Mouse (Mus musculus) CD8-positive naive resting alpha-beta T cell, adult 2 months (primary cell): ENCODE measurements around the gene Rabl6.
A peak's percentile ranks its signal among the peaks of the same experiment; 100 is the strongest.
"Not testable (repeated sequence)": the region's sequence is repeated elsewhere in the genome, so short reads cannot be mapped to it uniquely, and the experiment has no call there.

ENCODE experiments used
- DNase-seq, 2 experiments: peaks; one replicate each; pipeline ENCODE4 v3.0.0; 2022; ENCODE audit warnings: low read depth in 2 of 2, low spot score in 2 of 2

The Rabl6 gene

GRCm38 (mm10) chr2:25576028-25576850, 32.1 kb downstream of the Rabl6 start:
- DNase-seq, result no peak

- no peak for DNase-seq
Observed at GRCm38 (mm10) chr2:25575432-25576027, 32.8 kb downstream of the Rabl6 start.

GRCm38 (mm10) chr2:25574579-25575431, 33.5 kb downstream of the Rabl6 start, which contains the start of the genes Mamdc4 and Phpt1:
TSS of gene Mamdc4 (minus strand) at chr2:25574845.
TSS of gene Phpt1 (minus strand) at chr2:25575224.
- DNase-seq, result peak; percentile 88 to 99

GRCm38 (mm10) chr2:25574136-25574535, 34.2 kb downstream of the Rabl6 start:
- no peak for DNase-seq

GRCm38 (mm10) chr2:25573068-25573467, 35.3 kb downstream of the Rabl6 start:
- DNase-seq, result no peak

GRCm38 (mm10) chr2:25571221-25571620, 37.1 kb downstream of the Rabl6 start:
- no peak for DNase-seq

GRCm38 (mm10) chr2:25569323-25569722, 39.0 kb downstream of the Rabl6 start:
- no peak for DNase-seq

GRCm38 (mm10) chr2:25568473-25569019, 39.8 kb downstream of the Rabl6 start:
- no peak for DNase-seq

GRCm38 (mm10) chr2:25566558-25566957, 41.8 kb downstream of the Rabl6 start:
- no peak for DNase-seq

- DNase-seq, result no peak
Observed at GRCm38 (mm10) chr2:25565741-25566140, 42.6 kb downstream of the Rabl6 start.

- DNase-seq, result no peak
Observed at GRCm38 (mm10) chr2:25561946-25562345, 46.4 kb downstream of the Rabl6 start.

GRCm38 (mm10) chr2:25560551-25560950, 47.8 kb downstream of the Rabl6 start:
- no peak for DNase-seq

- DNase-seq, result no peak
Observed at GRCm38 (mm10) chr2:25558774-25559173, 49.5 kb downstream of the Rabl6 start.

- DNase-seq, result no peak
Observed at GRCm38 (mm10) chr2:25557964-25558360, 50.4 kb downstream of the Rabl6 start.

- peak; percentile 83 to 87 for DNase-seq
Observed at GRCm38 (mm10) chr2:25557221-25557963, 50.9 kb downstream of the Rabl6 start, which contains the start of gene Edf1. TSS of gene Edf1 (plus strand) at chr2:25557847.

GRCm38 (mm10) chr2:25556296-25556695, 52.0 kb downstream of the Rabl6 start:
- DNase-seq, result no peak

GRCm38 (mm10) chr2:25555479-25555878, 52.8 kb downstream of the Rabl6 start:
- DNase-seq, result not testable (repeated sequence)

- not testable (repeated sequence) for DNase-seq
Observed at GRCm38 (mm10) chr2:25553171-25553786, 55.0 kb downstream of the Rabl6 start.

- DNase-seq, result no peak
Observed at GRCm38 (mm10) chr2:25551186-25551585, 57.1 kb downstream of the Rabl6 start.
